Mouse (Mus musculus) adrenal gland, adult 8-10 months (tissue): ENCODE data around the gene Smco3. TPM values are rescaled to one million over a fixed set of nuclear protein-coding genes. Genes with fewer than 3 reads are reported as not detected.
A peak's percentile ranks its signal among the peaks of the same experiment; 100 is the strongest.

Experiments
- DNase-seq: peaks from one replicate; pipeline ENCODE4 v3.0.0; 2022
- total RNA-seq, 4 experiments: library from RNA; stranded (reverse); gene quantifications; 2 replicates each; pipeline ENCODE4 v1.2.4; 2022

Smco3 gene
- total RNA-seq, 4 experiments from 2014 or later = 0.23 to 0.28 TPM; not detected in 2

GRCm38 (mm10) chr6:136845706-136846480 is 10.6 kb upstream of the Smco3 start:
- DNase-seq = no peak

- DNase-seq = no peak
Measured at GRCm38 (mm10) chr6:136844903-136845302, 9.7 kb upstream of the Smco3 start.

GRCm38 (mm10) chr6:136837323-136837722 is 2.1 kb upstream of the Smco3 start:
- DNase-seq = no peak

GRCm38 (mm10) chr6:136831712-136832111 is 3.5 kb downstream of the Smco3 start:
- no peak for DNase-seq

- no peak for DNase-seq
Measured at GRCm38 (mm10) chr6:136828681-136829080, 6.6 kb downstream of the Smco3 start.

GRCm38 (mm10) chr6:136827881-136828561 is 7.2 kb downstream of the Smco3 start, which contains the start of gene Wbp11:
Wbp11 (minus strand) TSS chr6:136828233.
- DNase-seq = peak; percentile 96

- no peak for DNase-seq
Measured at GRCm38 (mm10) chr6:136827516-136827880, 7.8 kb downstream of the Smco3 start, which contains the start of gene BC049715. BC049715 (plus strand) TSS chr6:136827626.

GRCm38 (mm10) chr6:136827116-136827515 is 8.1 kb downstream of the Smco3 start:
- DNase-seq = no peak

GRCm38 (mm10) chr6:136824987-136825386 is 10.3 kb downstream of the Smco3 start:
- no peak for DNase-seq

- DNase-seq = no peak
Measured at GRCm38 (mm10) chr6:136821086-136821485, 14.2 kb downstream of the Smco3 start.

GRCm38 (mm10) chr6:136820381-136820780 is 14.9 kb downstream of the Smco3 start:
- DNase-seq = no peak

GRCm38 (mm10) chr6:136817549-136817948 is 17.7 kb downstream of the Smco3 start:
- no peak for DNase-seq

- DNase-seq = no peak
Measured at GRCm38 (mm10) chr6:136816826-136817225, 18.4 kb downstream of the Smco3 start.

- DNase-seq = no peak
Measured at GRCm38 (mm10) chr6:136815381-136815780, 19.9 kb downstream of the Smco3 start.

GRCm38 (mm10) chr6:136813117-136813516 is 22.1 kb downstream of the Smco3 start:
- no peak for DNase-seq

GRCm38 (mm10) chr6:136811196-136811595 is 24.1 kb downstream of the Smco3 start:
- no peak for DNase-seq

GRCm38 (mm10) chr6:136809673-136810072 is 25.6 kb downstream of the Smco3 start:
- no peak for DNase-seq

- DNase-seq = peak; percentile 66
Measured at GRCm38 (mm10) chr6:136809077-136809476, 26.2 kb downstream of the Smco3 start.

- no peak for DNase-seq
Measured at GRCm38 (mm10) chr6:136808631-136809046, 26.6 kb downstream of the Smco3 start.

GRCm38 (mm10) chr6:136808014-136808417 is 27.2 kb downstream of the Smco3 start, which contains the start of gene H2afj:
H2afj (plus strand) TSS chr6:136808244.
- DNase-seq = peak; percentile 97

- no peak for DNase-seq
Measured at GRCm38 (mm10) chr6:136807395-136808013, 27.7 kb downstream of the Smco3 start.

- DNase-seq = no peak
Measured at GRCm38 (mm10) chr6:136806819-136807218, 28.4 kb downstream of the Smco3 start.

GRCm38 (mm10) chr6:136805409-136805775 is 29.9 kb downstream of the Smco3 start:
- no peak for DNase-seq
